Mouse (Mus musculus) embryonic facial prominence, embryonic 13.5 days (tissue): ENCODE data around the gene Cdc42ep1. TPM values are rescaled to one million over a fixed set of nuclear protein-coding genes. Genes with fewer than 3 reads are reported as not detected.
"Not testable (repeated sequence)": the region's sequence is repeated elsewhere in the genome, so short reads cannot be mapped to it uniquely, and the experiment has no call there.

Experiments used
- ATAC-seq: fragments of 200-750 bp; cut with Nextera tagmentation; 2 replicates; pipeline ENCODE4 v1.8.0; 2017; ENCODE audit warnings: low read depth; ENCODE audit not compliant: insufficient number of reproducible peaks, insufficient read depth, low FRiP score, low TSS enrichment
- H3K27ac ChIP-seq: fragments of 300-500 bp; sonication (generic); 2 replicates; pipeline ENCODE4 v1.5.1; 2015; ENCODE audit warnings: moderate library complexity, mild to moderate bottlenecking, inconsistent platforms
- H3K27me3 ChIP-seq: fragments of 300-500 bp; sonication (generic); 2 replicates; pipeline ENCODE4 v1.6.1; 2015; ENCODE audit warnings: mild to moderate bottlenecking, inconsistent platforms
- H3K36me3 ChIP-seq: fragments of 300-500 bp; sonication (generic); 2 replicates; pipeline ENCODE4 v1.6.1; 2015; ENCODE audit warnings: mild to moderate bottlenecking, inconsistent platforms
- H3K4me1 ChIP-seq: fragments of 300-500 bp; sonication (generic); 2 replicates; pipeline ENCODE4 v1.6.1; 2015; ENCODE audit warnings: inconsistent platforms
- H3K4me2 ChIP-seq: fragments of 300-500 bp; sonication (generic); 2 replicates; pipeline ENCODE4 v1.6.1; 2015; ENCODE audit warnings: moderate library complexity, mild to moderate bottlenecking, inconsistent platforms
- H3K4me3 ChIP-seq: fragments of 300-500 bp; sonication (generic); 2 replicates; pipeline ENCODE4 v1.5.1; 2015; ENCODE audit warnings: mild to moderate bottlenecking, inconsistent platforms
- H3K9ac ChIP-seq: fragments of 300-500 bp; sonication (generic); 2 replicates; pipeline ENCODE4 v1.6.1; 2015; ENCODE audit warnings: mild to moderate bottlenecking, inconsistent platforms
- H3K9me3 ChIP-seq: fragments of 300-500 bp; sonication (generic); 2 replicates; pipeline ENCODE4 v1.6.1; 2016; ENCODE audit warnings: inconsistent platforms
- WGBS: fragments of 180-500 bp; shearing (Covaris S2); methylation state at CpG from one replicate; pipeline ENCODE4 v1.1.7; 2015; ENCODE audit warnings: mixed read lengths; 5-methylcytosine and 5-hydroxymethylcytosine counted together
- polyA plus RNA-seq: library from polyadenylated mRNA; unstranded; fragments of >200 nt; fragmentation: Nextera tagmentation; extraction: Ambion mirVana; gene quantifications from 2 replicates; pipeline ENCODE4 v1.2.1, GENCODE M21; 2015

Gene Cdc42ep1
- polyA plus RNA-seq, 1 experiment from 2014 or later, result 28.6 TPM

- 40% methylated on average over 5 of the region's 5 CpGs for WGBS
- H3K27ac ChIP-seq, result no peak overlapping the region
- H3K4me3 ChIP-seq, result no peak overlapping the region
- no peaks in the 10 kb centered on the region for H3K9me3 ChIP-seq
- no peak overlapping the region for H3K4me2 ChIP-seq
- no peaks in the 10 kb centered on the region for H3K27me3 ChIP-seq
- no peaks in the 10 kb centered on the region for H3K36me3 ChIP-seq
- no peak for ATAC-seq
- H3K4me1 ChIP-seq, result peaks cover 31% of the 10 kb centered on the region
- H3K9ac ChIP-seq, result no peak overlapping the region
Measured at GRCm38 (mm10) chr15:78872021-78872608, 29.7 kb downstream of the Cdc42ep1 start.

GRCm38 (mm10) chr15:78873803-78874435 lies 31.5 kb downstream of the Cdc42ep1 start:
- H3K27ac ChIP-seq, result no peak overlapping the region
- no peak overlapping the region for H3K9ac ChIP-seq
- peaks cover 31% of the 10 kb centered on the region for H3K4me1 ChIP-seq
- no peaks in the 10 kb centered on the region for H3K27me3 ChIP-seq
- ATAC-seq, result no peak
- WGBS, result 67% methylated on average over 13 of the region's 13 CpGs
- no peaks in the 10 kb centered on the region for H3K36me3 ChIP-seq
- no peak overlapping the region for H3K4me3 ChIP-seq
- H3K9me3 ChIP-seq, result no peaks in the 10 kb centered on the region
- H3K4me2 ChIP-seq, result no peak overlapping the region

GRCm38 (mm10) chr15:78874989-78875388 lies 32.6 kb downstream of the Cdc42ep1 start:
- 68% methylated on average over 8 of the region's 8 CpGs for WGBS
- Histone ChIP-seq H3K4me3 (no peak overlapping the region), H3K4me2 (no peak overlapping the region), H3K4me1 (peaks cover 40% of the 10 kb centered on the region), H3K9me3 (no peaks in the 10 kb centered on the region), H3K27me3 (no peaks in the 10 kb centered on the region), H3K27ac (peak overlapping the region; percentile 99), H3K36me3 (peaks cover 2% of the 10 kb centered on the region; the same call in 1 of the 2 replicates), H3K9ac (0 out of 2 replicates have a peak overlapping the region, but pooled peaks have one; percentile 87)
- ATAC-seq, result no peak

GRCm38 (mm10) chr15:78875537-78875936 lies 33.1 kb downstream of the Cdc42ep1 start:
- peak overlapping the region; percentile 93 for H3K4me2 ChIP-seq

GRCm38 (mm10) chr15:78876258-78876696 lies 33.9 kb downstream of the Cdc42ep1 start:
- 3% methylated on average over 17 of the region's 17 CpGs for WGBS
- H3K9ac ChIP-seq, result peak overlapping the region; percentile 87
- peak overlapping the region; percentile 93 for H3K4me2 ChIP-seq
- peak; percentile 17; the same call in 1 of the 2 replicates for ATAC-seq
- peak overlapping the region; percentile 99 for H3K27ac ChIP-seq
- peaks cover 47% of the 10 kb centered on the region for H3K4me1 ChIP-seq
- peak overlapping the region; percentile 70 for H3K4me3 ChIP-seq
- H3K27me3 ChIP-seq, result no peaks in the 10 kb centered on the region
- peaks cover 14% of the 10 kb centered on the region for H3K36me3 ChIP-seq
- H3K9me3 ChIP-seq, result no peaks in the 10 kb centered on the region

More at GRCm38 (mm10) chr15:78875537-78875936, 33.1 kb downstream of the Cdc42ep1 start:
- Histone ChIP-seq H3K36me3 (peaks cover 8% of the 10 kb centered on the region), H3K9ac (peak overlapping the region; percentile 87), H3K4me1 (peaks cover 46% of the 10 kb centered on the region), H3K4me3 (no peak overlapping the region), H3K9me3 (no peaks in the 10 kb centered on the region), H3K27ac (peak overlapping the region; percentile 99), H3K27me3 (no peaks in the 10 kb centered on the region)
- ATAC-seq, result no peak
- WGBS, result 65% methylated on average over 5 of the region's 5 CpGs

- under 1% methylated on average over 57 of the region's 95 CpGs for WGBS
Measured at GRCm38 (mm10) chr15:78876991-78877809, 34.8 kb downstream of the Cdc42ep1 start, which contains the start of gene Gga1. Gene Gga1, plus strand, starts transcription at chr15:78877190.

GRCm38 (mm10) chr15:78877810-78878390 lies 35.5 kb downstream of the Cdc42ep1 start:
- peak overlapping the region; percentile 99 for H3K27ac ChIP-seq
- WGBS, result under 1% methylated on average over 17 of the region's 17 CpGs
- peak overlapping the region; percentile 70 for H3K4me3 ChIP-seq
- H3K4me2 ChIP-seq, result peak overlapping the region; percentile 93
- peak overlapping the region; percentile 87 for H3K9ac ChIP-seq
- peaks cover 30% of the 10 kb centered on the region for H3K36me3 ChIP-seq
- H3K9me3 ChIP-seq, result no peaks in the 10 kb centered on the region
- H3K27me3 ChIP-seq, result no peaks in the 10 kb centered on the region
- ATAC-seq, result no peak; the same call in none of the 2 replicates
- H3K4me1 ChIP-seq, result peaks cover 38% of the 10 kb centered on the region

More at GRCm38 (mm10) chr15:78876991-78877809, 34.8 kb downstream of the Cdc42ep1 start, which contains the start of gene Gga1:
- peak; percentile 86 for ATAC-seq
- Histone ChIP-seq H3K9me3 (no peaks in the 10 kb centered on the region), H3K36me3 (peaks cover 23% of the 10 kb centered on the region), H3K4me1 (peaks cover 42% of the 10 kb centered on the region), H3K27ac (peak within 1 kb of the TSS; percentile 99), H3K27me3 (no peaks in the 10 kb centered on the region), H3K4me2 (peak within 1 kb of the TSS; percentile 93), H3K4me3 (peak within 1 kb of the TSS; percentile 70), H3K9ac (peak within 1 kb of the TSS; percentile 87)

- Histone ChIP-seq H3K9ac (peak overlapping the region; percentile 59), H3K36me3 (peaks cover 41% of the 10 kb centered on the region), H3K4me2 (peak overlapping the region; percentile 93), H3K4me3 (peak overlapping the region; percentile 70), H3K27ac (peak overlapping the region; percentile 99), H3K4me1 (peaks cover 38% of the 10 kb centered on the region)
- H3K9me3 ChIP-seq, H3K27me3 ChIP-seq, ATAC-seq: not testable (repeated sequence)
- 14% methylated on average over 7 of the region's 7 CpGs for WGBS
Measured at GRCm38 (mm10) chr15:78878792-78879516, 36.5 kb downstream of the Cdc42ep1 start.

GRCm38 (mm10) chr15:78880432-78880831 lies 38.0 kb downstream of the Cdc42ep1 start:
- Histone ChIP-seq H3K4me3 (no peak overlapping the region), H3K27me3 (no peaks in the 10 kb centered on the region), H3K27ac (0 out of 2 replicates have a peak overlapping the region, but pooled peaks have one; percentile 88), H3K9ac (peak overlapping the region; percentile 7; the same call in 1 of the 2 replicates), H3K4me1 (peaks cover 33% of the 10 kb centered on the region), H3K36me3 (peaks cover 54% of the 10 kb centered on the region), H3K9me3 (no peaks in the 10 kb centered on the region), H3K4me2 (no peak overlapping the region)
- 94% methylated on average over 8 of the region's 8 CpGs for WGBS
- ATAC-seq, result no peak

GRCm38 (mm10) chr15:78881828-78882227 lies 39.4 kb downstream of the Cdc42ep1 start:
- WGBS, result 83% methylated on average over 3 of the region's 3 CpGs
- no peak overlapping the region for H3K9ac ChIP-seq
- no peak overlapping the region for H3K4me2 ChIP-seq
- no peak overlapping the region for H3K27ac ChIP-seq
- peaks cover 68% of the 10 kb centered on the region for H3K36me3 ChIP-seq
- H3K27me3 ChIP-seq, result no peaks in the 10 kb centered on the region
- H3K9me3 ChIP-seq, result no peaks in the 10 kb centered on the region
- no peak for ATAC-seq
- peaks cover 26% of the 10 kb centered on the region for H3K4me1 ChIP-seq
- no peak overlapping the region for H3K4me3 ChIP-seq
